8 mouse cellular contexts compared by ENCODE assay signal in the genomic region with DNA sequence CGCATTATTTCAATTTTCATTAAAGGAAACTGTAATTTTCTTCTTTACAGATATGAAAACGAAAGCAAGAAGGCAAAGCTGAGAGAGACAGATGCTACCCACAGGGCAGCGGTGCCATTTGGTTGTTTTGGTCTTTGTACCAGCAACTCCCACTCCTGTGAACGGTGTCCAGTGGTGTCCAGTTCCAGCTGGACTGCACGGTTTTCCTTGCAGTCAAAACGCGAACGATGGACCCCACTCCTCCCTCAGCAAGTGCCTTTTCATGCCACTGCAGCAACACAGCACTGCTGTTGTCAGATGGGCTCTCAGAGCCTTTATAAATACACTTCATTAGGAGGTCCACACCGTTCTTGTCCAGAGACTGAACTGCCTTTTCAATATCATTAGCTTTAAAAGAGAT. TPM values are rescaled to one million over a fixed set of nuclear protein-coding genes. Genes with fewer than 3 reads are reported as not detected.
DNase-seq lines count a peak whose midpoint lies in the region; ATAC-seq and TF ChIP-seq lines count a peak whose summit lies in the region.

No protein-coding gene starts in this region.

- no peak for TF ChIP-seq CTCF in gastrocnemius, adult 2 months (IDR thresholded peaks at IDR 0.05)

- H3K9me3 ChIP-seq in neural tube, embryonic 11.5 days (ENCODE audit: control insufficient read depth, low read length), result no peaks in the 10 kb centered on the region
- H3K9me3 ChIP-seq in hindbrain, embryonic 16.5 days (ENCODE audit: control insufficient read depth, low read length), result no peaks in the 10 kb centered on the region
- H3K9me3 ChIP-seq in neural tube, embryonic 13.5 days, result no peaks in the 10 kb centered on the region

- DNase-seq in gastrocnemius, adult 2 months, result no peak
- no peak for DNase-seq in gastrocnemius, postnatal 14 days
- DNase-seq in neural tube, embryonic 11.5 days (ENCODE audit: low spot score), result no peak
- DNase-seq in neural tube, embryonic 10.5 days (ENCODE audit: extremely low spot score, low spot score), result no peak
- DNase-seq in adrenal gland, postnatal 25 days, result no peak
- DNase-seq in frontal cortex, postnatal 14 days (ENCODE audit: low spot score in 2 of 2), result no peak

- H3K4me2 ChIP-seq in neural tube, embryonic 11.5 days (ENCODE audit: low read depth), result peak overlapping the region; percentile 2; the same call in 1 of the 2 replicates
- H3K4me2 ChIP-seq in hindbrain, embryonic 16.5 days (ENCODE audit: low read length), result peak overlapping the region; percentile 38; the same call in 1 of the 2 replicates
- peak overlapping the region; percentile 36 for H3K4me2 ChIP-seq in neural tube, embryonic 13.5 days

- H3K27ac ChIP-seq in gastrocnemius, adult 2 months, result peak overlapping the region; percentile 21; the same call in 1 of the 2 replicates
- H3K27ac ChIP-seq in neural tube, embryonic 11.5 days (ENCODE audit: low read depth, low read length), result no peak overlapping the region
- H3K27ac ChIP-seq in hindbrain, embryonic 16.5 days (ENCODE audit: low read depth, low read length), result no peak overlapping the region
- H3K27ac ChIP-seq in neural tube, embryonic 13.5 days (replicated peaks), result no peak overlapping the region

- H3K27me3 ChIP-seq in neural tube, embryonic 11.5 days (ENCODE audit: control insufficient read depth, insufficient read depth, low read length), result no peaks in the 10 kb centered on the region
- H3K27me3 ChIP-seq in hindbrain, embryonic 16.5 days (replicated peaks; ENCODE audit: control insufficient read depth, insufficient read depth, low read length), result no peaks in the 10 kb centered on the region
- no peaks in the 10 kb centered on the region for H3K27me3 ChIP-seq in neural tube, embryonic 13.5 days

- ATAC-seq in neural tube, embryonic 11.5 days (ENCODE audit: insufficient read depth, low FRiP score, low TSS enrichment), result no peak
- ATAC-seq in hindbrain, embryonic 16.5 days, result no peak
- no peak for ATAC-seq in neural tube, embryonic 13.5 days (ENCODE audit: low read depth)

- H3K9ac ChIP-seq in neural tube, embryonic 11.5 days (ENCODE audit: low read length), result no peak overlapping the region
- peak overlapping the region; percentile 31; the same call in 1 of the 2 replicates for H3K9ac ChIP-seq in hindbrain, embryonic 16.5 days (ENCODE audit: low read depth, low read length)
- no peak overlapping the region for H3K9ac ChIP-seq in neural tube, embryonic 13.5 days

- H3K36me3 ChIP-seq in neural tube, embryonic 11.5 days (ENCODE audit: control insufficient read depth, insufficient read depth, low read length), result no peaks in the 10 kb centered on the region
- H3K36me3 ChIP-seq in hindbrain, embryonic 16.5 days (ENCODE audit: control insufficient read depth, insufficient read depth, low read length), result no peaks in the 10 kb centered on the region
- H3K36me3 ChIP-seq in neural tube, embryonic 13.5 days, result no peaks in the 10 kb centered on the region

- WGBS in neural tube, embryonic 11.5 days, result 72% methylated on average over 9 of the region's 9 CpGs
- WGBS in hindbrain, embryonic 16.5 days, result 73% methylated on average over 9 of the region's 9 CpGs
- WGBS in neural tube, embryonic 13.5 days, result 70% methylated on average over 9 of the region's 9 CpGs

- H3K4me1 ChIP-seq in neural tube, embryonic 11.5 days (ENCODE audit: control insufficient read depth, insufficient read depth, low read length), result no peaks in the 10 kb centered on the region
- H3K4me1 ChIP-seq in hindbrain, embryonic 16.5 days (ENCODE audit: control insufficient read depth, insufficient read depth, low read depth, low read length), result no peaks in the 10 kb centered on the region
- H3K4me1 ChIP-seq in neural tube, embryonic 13.5 days (replicated peaks), result 0 out of 2 replicates have a peak, but pooled peaks cover under 1% of the 10 kb centered on the region

- intact Hi-C loops in gastrocnemius, adult 2 months (cut with DNase I), result no loop called here
- intact Hi-C loops in gastrocnemius, postnatal 14 days (cut with DNase I; ENCODE audit: low total_unique reads), result no loop called here

- H3K4me3 ChIP-seq in gastrocnemius, adult 2 months, result peak overlapping the region; percentile 56
- no peak overlapping the region for H3K4me3 ChIP-seq in neural tube, embryonic 11.5 days (ENCODE audit: low read depth, low read length)
- H3K4me3 ChIP-seq in hindbrain, embryonic 16.5 days (ENCODE audit: low read length), result no peak overlapping the region
- no peak overlapping the region for H3K4me3 ChIP-seq in neural tube, embryonic 13.5 days

RNA-seq across cellular contexts. Expression of gene Taf1b, which starts 5.1 kb away (rescaled TPM):
- total RNA-seq in gastrocnemius, adult 2 months (2021), result 1 to 10 TPM; 7.2 to 8.9 TPM
- total RNA-seq in gastrocnemius, postnatal 14 days (2021), result 1 to 10 TPM; 6.4 to 6.9 TPM
- 30.0 and 33.2 TPM in 2 replicates for polyA plus RNA-seq in neural tube, embryonic 11.5 days (2014; fragmentation: Nextera tagmentation; extraction: Ambion mirVana)
- 33.2 and 33.4 TPM in 2 replicates for polyA plus RNA-seq in hindbrain, embryonic 16.5 days (2015; fragmentation: Nextera tagmentation; extraction: Ambion mirVana)
- 33.8 TPM in 2 replicates for polyA plus RNA-seq in neural tube, embryonic 13.5 days (2015; fragmentation: Nextera tagmentation; extraction: Ambion mirVana)
- 15.4 and 20.2 TPM in 2 replicates for total RNA-seq in adrenal gland, postnatal 25 days (2021)
